Mouse (Mus musculus) naive thymus-derived CD4-positive, alpha-beta T cell, adult 2 months (primary cell): ENCODE data around the gene Esrrg.

Experiments
- DNase-seq: peaks from one replicate; pipeline ENCODE4 v3.0.0-alpha.2; 2011; ENCODE audit warnings: low read depth

Gene Esrrg

GRCm38 (mm10) chr1:187608261-187608921 lies at the start of gene Esrrg:
Esrrg (plus strand) TSS chr1:187608791.
- DNase-seq: no peak

DNA sequence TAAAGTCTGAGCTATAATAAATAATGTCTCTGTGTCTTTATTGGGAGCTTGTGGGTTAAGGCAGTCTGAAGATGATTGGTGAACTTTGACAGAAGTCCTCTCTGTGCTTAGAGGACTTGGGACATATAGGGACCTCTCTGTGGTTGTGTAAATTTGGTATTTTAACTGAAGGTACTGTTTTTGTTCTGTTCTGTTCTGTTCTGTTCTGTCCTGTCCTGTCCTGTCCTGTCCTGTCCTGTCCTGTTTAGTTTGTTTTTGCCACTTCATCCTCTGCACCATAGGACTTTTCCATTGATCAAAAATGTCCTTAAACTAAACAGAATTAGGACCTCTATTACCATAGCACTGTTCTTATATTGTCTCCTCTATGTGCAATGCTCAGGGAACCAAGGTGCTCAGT lies 24.6 kb upstream of the Esrrg start:
- DNase-seq: no peak

DNA sequence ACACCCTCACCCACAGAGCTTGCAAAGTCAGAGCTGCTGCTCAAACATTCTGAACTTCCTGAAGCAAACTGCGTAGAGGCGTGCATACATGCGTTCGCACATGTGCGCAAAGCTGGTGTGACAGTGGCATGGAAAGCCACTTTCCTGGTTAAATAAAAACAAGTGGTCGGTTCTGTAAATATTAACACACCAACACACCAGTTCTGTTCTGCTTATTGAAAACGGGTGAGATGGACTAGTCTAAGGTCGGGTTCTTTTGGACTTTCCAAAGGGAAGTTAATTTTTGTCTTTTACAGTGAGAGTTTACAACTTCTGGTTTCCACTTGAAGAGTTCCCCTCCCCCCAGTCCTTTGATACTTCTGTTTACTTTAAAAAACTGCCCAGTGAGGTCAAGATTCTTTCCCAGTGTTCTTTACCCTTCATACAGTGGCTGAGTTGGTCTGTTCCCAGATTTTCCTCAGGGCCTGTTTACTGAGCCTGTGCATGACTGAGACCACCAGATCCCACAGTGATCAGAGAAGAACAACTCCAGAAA lies 22.0 kb upstream of the Esrrg start:
- DNase-seq: no peak

DNA sequence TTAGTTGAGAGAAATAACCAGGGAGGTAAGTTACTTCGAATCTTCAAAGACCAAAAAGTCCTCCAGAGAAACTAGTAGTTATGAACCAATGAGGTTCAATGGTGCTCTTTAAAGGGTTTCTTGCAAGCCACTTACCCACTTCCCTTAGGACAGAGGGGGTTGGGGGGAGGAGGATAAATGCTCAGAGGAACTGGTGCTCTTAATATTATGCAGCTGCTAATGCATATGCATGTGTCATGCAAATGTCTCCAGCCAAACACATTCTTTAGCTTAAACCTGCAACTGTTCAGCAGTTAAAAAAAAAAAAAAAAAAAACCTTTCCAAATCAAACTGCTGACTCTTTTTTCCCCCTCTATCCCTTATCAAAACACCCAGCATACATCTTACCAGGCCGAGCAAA lies 5.6 kb upstream of the Esrrg start:
- DNase-seq: no peak

DNA sequence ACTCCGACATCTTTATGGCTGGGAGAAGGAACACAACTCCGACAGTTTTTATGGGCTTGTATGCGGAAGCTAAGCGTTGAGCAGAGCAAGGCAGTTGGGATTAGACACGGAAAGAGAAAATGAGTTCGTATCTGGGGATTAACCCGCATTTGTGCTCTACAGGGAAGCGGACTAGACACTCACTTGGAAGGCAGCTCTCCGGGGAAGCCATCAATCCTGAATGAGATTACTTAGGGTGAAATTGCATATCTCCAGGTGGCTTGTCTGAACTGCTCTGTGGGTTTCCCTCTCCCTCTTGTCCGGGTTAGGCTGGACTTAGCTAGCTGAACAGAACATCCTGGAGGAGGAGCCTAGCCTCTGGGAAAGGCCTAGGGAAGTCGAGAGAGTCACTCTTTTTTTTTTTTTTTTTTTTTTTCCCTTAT lies 4.5 kb upstream of the Esrrg start:
- DNase-seq: no peak

- no peak for DNase-seq
Observed at GRCm38 (mm10) chr1:187604691-187605310, 3.8 kb upstream of the Esrrg start.

DNA sequence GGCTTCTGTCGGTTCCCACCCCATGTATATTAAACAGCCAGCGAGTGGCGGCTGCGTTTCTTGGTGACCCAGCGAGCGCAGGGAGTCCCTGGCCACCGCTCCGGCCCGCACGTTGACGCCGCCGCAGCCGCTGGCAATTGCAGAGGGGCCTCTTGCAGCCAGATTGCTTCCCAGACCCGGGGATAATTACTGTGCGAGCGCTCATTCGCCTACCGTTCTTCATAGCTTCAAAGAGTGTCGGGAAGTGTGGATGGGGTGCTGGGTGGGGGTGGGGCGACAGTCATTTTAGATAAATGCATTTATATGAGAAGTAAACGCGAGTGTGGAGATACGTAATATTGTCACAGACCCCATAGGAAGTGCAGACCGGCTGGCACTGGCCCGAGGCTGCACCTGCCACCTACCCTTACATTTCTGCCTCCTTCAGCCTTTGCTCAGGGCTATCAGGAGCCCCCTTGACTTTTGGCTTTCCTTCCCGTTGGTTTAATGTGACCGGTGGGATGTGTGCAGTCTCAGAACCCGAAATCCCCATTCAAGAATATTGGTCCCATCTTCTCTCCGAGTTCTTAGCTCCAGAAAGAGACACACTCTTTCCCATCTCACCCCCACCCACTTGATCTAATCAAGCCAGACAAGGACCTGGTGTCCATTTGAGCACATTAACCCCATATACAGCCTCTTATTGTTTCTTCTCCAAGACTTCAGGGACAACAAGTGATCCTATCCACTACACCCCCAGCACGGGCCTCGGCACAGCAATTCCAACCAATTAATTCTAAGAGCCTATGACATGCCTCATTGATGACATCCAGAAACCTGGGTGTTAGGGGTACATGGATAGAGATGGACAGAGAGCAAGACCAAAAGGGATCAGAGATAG lies 3.0 kb upstream of the Esrrg start:
- DNase-seq: no peak

DNA sequence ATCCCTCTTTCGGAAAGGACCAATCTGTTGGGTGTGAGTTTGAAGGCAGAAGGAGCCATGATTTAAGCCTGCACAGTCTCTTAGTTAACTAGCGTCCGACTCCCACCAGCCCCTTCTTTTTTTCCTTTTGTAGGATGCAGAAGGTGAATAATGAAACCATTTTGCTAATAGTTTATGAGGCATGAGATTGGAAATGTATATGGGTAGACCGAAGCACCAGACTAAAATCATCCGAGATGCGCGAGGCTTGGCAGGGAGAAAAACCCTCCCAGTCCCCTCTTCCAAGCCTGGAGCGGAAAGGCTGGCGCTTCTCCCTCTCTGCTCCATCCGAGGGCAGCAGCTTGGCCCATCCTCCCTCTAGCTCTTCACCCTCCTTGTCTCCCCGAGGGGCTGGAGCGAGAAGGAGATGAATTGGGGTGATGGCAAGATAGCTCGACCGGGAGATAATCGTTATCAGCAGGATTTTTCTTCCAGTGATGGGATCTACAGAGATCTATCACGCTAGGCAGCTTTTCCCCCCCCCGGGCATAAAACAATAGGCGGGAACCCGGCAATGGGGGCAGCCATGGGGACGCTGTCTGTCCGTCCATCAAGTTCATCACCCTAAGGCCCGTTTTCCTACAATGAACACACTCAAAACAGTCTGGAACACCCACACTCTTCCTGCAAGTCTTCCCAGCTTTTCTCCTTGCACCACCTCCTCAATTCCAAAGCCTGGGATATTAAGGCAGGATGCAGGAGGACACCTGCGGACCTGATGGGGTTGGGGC lies 2.1 kb upstream of the Esrrg start:
- no peak for DNase-seq

- DNase-seq: no peak
Observed at GRCm38 (mm10) chr1:187607065-187608047, 1.2 kb upstream of the Esrrg start.

- DNase-seq: no peak
Observed at GRCm38 (mm10) chr1:187609021-187609852, 646 bp downstream of the Esrrg start.

DNA sequence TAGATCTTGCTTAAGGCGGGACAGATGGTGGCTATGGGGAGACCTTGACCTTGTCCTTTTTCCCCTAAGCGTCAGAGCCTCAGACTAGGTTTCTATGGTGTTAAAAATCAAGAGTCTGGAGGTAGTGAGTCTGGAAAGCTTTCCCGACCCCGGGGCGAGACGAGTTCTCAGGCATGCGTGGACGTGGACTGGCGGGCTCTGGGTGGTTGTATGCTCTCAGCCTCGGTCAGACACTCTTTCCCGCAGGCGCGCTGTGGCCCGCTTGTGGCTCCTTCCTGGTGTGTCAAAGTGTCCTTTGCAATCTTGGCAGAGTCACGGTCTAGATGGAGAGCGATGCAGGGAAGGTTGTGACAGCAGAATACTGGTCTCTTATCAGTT lies 1.3 kb downstream of the Esrrg start:
- DNase-seq: no peak

GRCm38 (mm10) chr1:187610336-187610948 lies 1.9 kb downstream of the Esrrg start:
- no peak for DNase-seq

DNA sequence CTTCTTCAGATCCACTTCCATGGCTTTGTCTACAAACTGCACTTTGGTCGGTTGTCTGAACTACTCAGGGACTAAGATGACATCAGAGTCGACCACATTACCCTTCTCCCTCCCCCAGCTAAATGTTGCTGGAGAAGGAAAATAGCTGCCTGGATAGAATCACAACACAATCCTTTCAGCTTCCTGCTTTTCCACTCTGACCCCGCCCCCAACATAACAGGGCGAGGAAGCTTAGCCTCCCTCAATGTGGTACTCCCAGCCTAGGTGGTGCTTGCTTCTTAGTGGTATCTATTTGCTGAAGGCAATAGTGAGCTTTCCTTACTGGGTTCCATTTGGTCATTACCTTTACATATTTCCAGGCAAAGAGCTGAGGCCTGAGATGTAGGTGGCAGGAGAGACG lies 3.3 kb downstream of the Esrrg start:
- no peak for DNase-seq

DNA sequence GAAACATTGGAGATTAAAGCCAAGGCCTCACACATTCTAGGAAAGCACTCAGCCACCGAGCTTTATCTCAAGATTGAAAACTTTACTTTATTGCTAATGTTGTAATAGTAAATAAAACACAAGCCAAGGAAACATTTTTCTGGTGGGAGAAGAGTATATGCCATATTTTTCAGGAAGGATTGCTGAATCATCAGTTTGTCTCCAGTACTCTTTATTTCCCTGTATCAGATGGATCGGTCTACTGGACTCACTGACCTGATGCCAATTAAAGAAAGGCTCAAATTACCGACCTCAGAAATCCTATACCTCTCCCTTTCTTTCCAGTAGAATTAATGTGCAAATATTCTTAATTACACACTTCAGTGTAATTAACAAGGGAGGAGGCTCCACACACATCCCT lies 4.7 kb downstream of the Esrrg start:
- no peak for DNase-seq

- no peak for DNase-seq
Observed at GRCm38 (mm10) chr1:187623981-187624380, 15.4 kb downstream of the Esrrg start.

DNA sequence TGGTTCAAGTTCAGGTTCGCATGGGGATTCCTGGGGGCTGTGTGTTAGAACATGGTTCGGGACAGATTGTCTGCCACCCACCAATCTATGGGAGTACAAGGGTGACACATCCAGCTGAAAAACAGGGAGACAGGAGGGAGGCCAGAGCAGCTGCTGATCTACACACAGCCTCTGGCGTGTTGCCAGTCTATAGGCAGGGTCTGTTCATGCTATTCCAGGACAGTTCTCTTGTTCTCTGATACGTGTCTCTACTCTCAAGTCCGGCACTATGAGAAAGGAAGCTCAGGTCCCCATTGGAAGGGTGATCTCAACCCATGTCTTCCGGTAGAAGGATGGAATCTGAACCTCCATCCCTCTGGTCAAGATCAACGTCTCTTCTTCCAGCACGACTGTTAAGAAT lies 21.8 kb downstream of the Esrrg start:
- no peak for DNase-seq

DNA sequence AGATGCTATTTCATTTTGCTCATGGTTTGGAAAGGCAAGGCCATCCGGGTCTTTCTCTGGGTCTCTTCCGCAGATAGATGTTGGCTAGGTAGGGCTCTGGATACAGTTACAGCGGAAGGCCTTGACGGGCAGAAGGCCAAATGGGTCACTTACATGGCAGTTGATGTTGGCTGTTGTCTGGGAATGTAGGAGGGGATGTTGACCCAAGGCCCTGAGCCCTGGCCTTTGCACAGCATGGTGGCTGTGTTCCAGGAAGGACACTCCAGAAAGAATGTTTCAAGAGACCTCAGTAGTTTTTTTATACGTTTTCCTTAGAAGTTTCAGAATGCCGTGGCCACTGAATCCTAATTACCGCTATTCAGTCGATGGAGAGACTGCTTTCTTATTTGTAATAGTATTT lies 22.9 kb downstream of the Esrrg start:
- no peak for DNase-seq

GRCm38 (mm10) chr1:187645258-187645657 lies 36.7 kb downstream of the Esrrg start:
- DNase-seq: no peak

GRCm38 (mm10) chr1:187648551-187648950 lies 40.0 kb downstream of the Esrrg start:
- DNase-seq: no peak
